Mouse (Mus musculus) liver, embryonic 14.5 days (tissue): ENCODE results near the gene Ddb2.

Experiments
- CTCF ChIP-seq: IDR thresholded peaks from 2 replicates; pipeline ENCODE4 v1.5.1; 2016; ENCODE audit warnings: antibody characterized with exemption, low read depth, control low read depth
- EP300 ChIP-seq: IDR thresholded peaks from 2 replicates; pipeline ENCODE4 v1.6.1; 2016; ENCODE audit warnings: antibody characterized with exemption, low read depth

DNA sequence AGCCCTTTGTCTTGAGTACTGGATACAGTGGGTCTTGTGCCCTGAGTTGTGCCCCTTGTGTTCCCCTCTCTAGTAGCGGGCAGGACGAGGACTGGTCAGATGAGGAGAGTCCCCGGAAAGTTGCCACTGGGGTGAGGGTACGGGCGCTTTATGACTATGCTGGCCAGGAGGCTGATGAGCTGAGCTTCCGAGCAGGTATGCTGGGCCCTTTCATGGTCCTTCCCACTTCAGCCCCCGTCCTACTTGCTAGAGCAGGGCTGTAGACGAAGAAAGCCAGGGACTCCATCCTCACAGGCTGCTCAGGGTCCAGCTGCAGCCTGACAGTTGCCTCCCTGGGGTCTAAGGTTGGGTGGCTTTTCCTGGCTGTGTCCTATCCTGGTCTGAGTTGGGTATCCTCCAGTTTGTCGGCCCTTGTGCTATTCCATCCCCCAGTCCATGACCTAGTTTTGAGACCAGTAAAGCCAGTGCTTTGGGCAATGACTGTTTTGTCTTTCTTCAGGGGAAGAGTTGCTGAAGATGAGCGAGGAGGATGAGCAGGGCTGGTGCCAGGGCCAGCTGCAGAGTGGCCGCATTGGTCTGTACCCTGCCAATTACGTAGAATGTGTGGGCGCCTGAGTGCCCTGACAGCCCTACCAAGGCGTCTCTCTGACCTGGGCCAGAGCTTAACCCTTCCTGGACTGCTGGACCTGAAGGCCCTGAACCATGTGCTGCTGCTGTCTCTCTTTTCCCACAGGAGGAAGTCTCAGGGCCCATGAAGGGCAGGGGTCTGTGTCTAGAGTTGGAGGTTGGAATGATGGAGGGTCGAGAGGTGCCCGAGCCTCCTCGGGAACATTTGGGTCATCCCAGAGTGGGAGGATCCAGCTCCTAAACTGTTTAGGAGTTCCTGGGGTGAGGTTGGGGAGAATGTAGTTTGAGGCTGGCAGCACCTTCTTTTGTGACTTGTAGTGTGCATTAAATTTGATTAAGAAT, 27.2 kb upstream of the Ddb2 start:
- TF ChIP-seq CTCF, result no peak
- TF ChIP-seq EP300, result no peak
